Mouse (Mus musculus) lung, embryonic 15.5 days (tissue): ENCODE data around the gene Wnt11. TPM values are rescaled to one million over a fixed set of nuclear protein-coding genes. Genes with fewer than 3 reads are reported as not detected.

Experiments
- ATAC-seq: fragments of 200-750 bp; cut with Nextera tagmentation; 2 replicates; pipeline ENCODE4 v1.8.0; 2017; ENCODE audit warnings: moderate number of reproducible peaks, borderline replicate concordance; ENCODE audit not compliant: low FRiP score, low TSS enrichment; ENCODE audit errors: extremely low read depth
- H3K27ac ChIP-seq: fragments of 300-500 bp; sonication (generic); 2 replicates; pipeline ENCODE4 v1.5.1; 2015; ENCODE audit warnings: moderate library complexity, mild to moderate bottlenecking, inconsistent platforms
- H3K27me3 ChIP-seq: fragments of 300-500 bp; sonication (generic); 2 replicates; pipeline ENCODE4 v1.6.1; 2015; ENCODE audit warnings: inconsistent platforms
- H3K36me3 ChIP-seq: fragments of 300-500 bp; sonication (generic); 2 replicates; pipeline ENCODE4 v1.6.1; 2015; ENCODE audit warnings: inconsistent platforms
- H3K4me1 ChIP-seq: fragments of 300-500 bp; sonication (generic); 2 replicates; pipeline ENCODE4 v1.6.1; 2015; ENCODE audit warnings: inconsistent platforms
- H3K4me2 ChIP-seq: fragments of 300-500 bp; sonication (generic); 2 replicates; pipeline ENCODE4 v1.6.1; 2015; ENCODE audit warnings: inconsistent platforms, mild to moderate bottlenecking, moderate library complexity
- H3K4me3 ChIP-seq: fragments of 300-500 bp; sonication (generic); 2 replicates; pipeline ENCODE4 v1.5.1; 2015; ENCODE audit warnings: mild to moderate bottlenecking, inconsistent platforms
- H3K9ac ChIP-seq: fragments of 300-500 bp; sonication (generic); 2 replicates; pipeline ENCODE4 v1.6.1; 2015; ENCODE audit warnings: inconsistent platforms
- H3K9me3 ChIP-seq: fragments of 300-500 bp; sonication (generic); 2 replicates; pipeline ENCODE4 v1.6.1; 2016; ENCODE audit warnings: inconsistent platforms
- WGBS: fragments of 180-500 bp; shearing (Covaris S2); methylation state at CpG from one replicate; pipeline ENCODE4 v1.1.7; 2015; 5-methylcytosine and 5-hydroxymethylcytosine counted together
- polyA plus RNA-seq: library from polyadenylated mRNA; unstranded; fragments of >200 nt; fragmentation: Nextera tagmentation; extraction: Ambion mirVana; gene quantifications from 2 replicates; pipeline ENCODE4 v1.2.1, GENCODE M21; 2015

The Wnt11 gene
- polyA plus RNA-seq, 1 experiment from 2014 or later = 18.9 TPM

GRCm38 (mm10) chr7:98851220-98851619 is 16.3 kb downstream of the Wnt11 start:
- Histone ChIP-seq H3K9me3 (no peaks in the 10 kb centered on the region), H3K4me1 (peaks cover 32% of the 10 kb centered on the region), H3K36me3 (peaks cover 33% of the 10 kb centered on the region), H3K27ac (peak overlapping the region; percentile 82), H3K4me2 (peak overlapping the region; percentile 23; the same call in 1 of the 2 replicates), H3K27me3 (no peaks in the 10 kb centered on the region), H3K9ac (no peak overlapping the region), H3K4me3 (no peak overlapping the region)
- ATAC-seq = peak; percentile 71; the same call in 1 of the 2 replicates
- 34% methylated on average over 9 of the region's 9 CpGs for WGBS

- no peak overlapping the region for H3K4me3 ChIP-seq
- ATAC-seq = no peak
- no peak overlapping the region for H3K27ac ChIP-seq
- no peaks in the 10 kb centered on the region for H3K27me3 ChIP-seq
- peaks cover 32% of the 10 kb centered on the region for H3K4me1 ChIP-seq
- WGBS = 77% methylated on average over 18 of the region's 18 CpGs
- no peak overlapping the region for H3K4me2 ChIP-seq
- H3K9me3 ChIP-seq = no peaks in the 10 kb centered on the region
- H3K9ac ChIP-seq = no peak overlapping the region
- H3K36me3 ChIP-seq = peaks cover 23% of the 10 kb centered on the region
Measured at GRCm38 (mm10) chr7:98852950-98853650, 18.2 kb downstream of the Wnt11 start.

GRCm38 (mm10) chr7:98853806-98854205 is 18.9 kb downstream of the Wnt11 start:
- peaks cover 23% of the 10 kb centered on the region for H3K36me3 ChIP-seq
- no peaks in the 10 kb centered on the region for H3K27me3 ChIP-seq
- H3K27ac ChIP-seq = no peak overlapping the region
- no peak overlapping the region for H3K4me3 ChIP-seq
- H3K4me2 ChIP-seq = no peak overlapping the region
- no peak overlapping the region for H3K9ac ChIP-seq
- ATAC-seq = no peak
- no peaks in the 10 kb centered on the region for H3K9me3 ChIP-seq
- H3K4me1 ChIP-seq = peaks cover 27% of the 10 kb centered on the region
- 81% methylated on average over 6 of the region's 6 CpGs for WGBS

GRCm38 (mm10) chr7:98855388-98855787 is 20.5 kb downstream of the Wnt11 start:
- Histone ChIP-seq H3K27me3 (no peaks in the 10 kb centered on the region), H3K36me3 (peaks cover 19% of the 10 kb centered on the region), H3K4me1 (peaks cover 18% of the 10 kb centered on the region), H3K4me3 (no peak overlapping the region), H3K9ac (no peak overlapping the region), H3K27ac (no peak overlapping the region), H3K9me3 (no peaks in the 10 kb centered on the region), H3K4me2 (no peak overlapping the region)
- no peak for ATAC-seq
- 47% methylated on average over 2 of the region's 2 CpGs for WGBS

- H3K4me1 ChIP-seq = peaks cover 13% of the 10 kb centered on the region
- ATAC-seq = no peak
Measured at GRCm38 (mm10) chr7:98856128-98856527, 21.2 kb downstream of the Wnt11 start.

GRCm38 (mm10) chr7:98857094-98857493 is 22.2 kb downstream of the Wnt11 start:
- ATAC-seq = no peak
- peaks cover 3% of the 10 kb centered on the region for H3K4me1 ChIP-seq
- H3K27me3 ChIP-seq = no peaks in the 10 kb centered on the region
- no peak overlapping the region for H3K4me2 ChIP-seq
- no peaks in the 10 kb centered on the region for H3K9me3 ChIP-seq
- no peak overlapping the region for H3K27ac ChIP-seq
- H3K4me3 ChIP-seq = no peak overlapping the region
- peaks cover 14% of the 10 kb centered on the region for H3K36me3 ChIP-seq
- 39% methylated on average over 3 of the region's 3 CpGs for WGBS
- no peak overlapping the region for H3K9ac ChIP-seq

More at GRCm38 (mm10) chr7:98856128-98856527, 21.2 kb downstream of the Wnt11 start:
- Histone ChIP-seq H3K27ac (no peak overlapping the region), H3K27me3 (no peaks in the 10 kb centered on the region), H3K9ac (no peak overlapping the region), H3K4me2 (no peak overlapping the region), H3K9me3 (no peaks in the 10 kb centered on the region), H3K4me3 (no peak overlapping the region), H3K36me3 (peaks cover 17% of the 10 kb centered on the region)
- 46% methylated on average over 3 of the region's 3 CpGs for WGBS

GRCm38 (mm10) chr7:98861002-98861401 is 26.1 kb downstream of the Wnt11 start:
- H3K4me3 ChIP-seq = no peak overlapping the region
- H3K9me3 ChIP-seq = no peaks in the 10 kb centered on the region
- no peak overlapping the region for H3K9ac ChIP-seq
- no peaks in the 10 kb centered on the region for H3K27me3 ChIP-seq
- no peak overlapping the region for H3K27ac ChIP-seq
- H3K4me2 ChIP-seq = no peak overlapping the region
- no peak for ATAC-seq
- peaks cover 5% of the 10 kb centered on the region; the same call in 1 of the 2 replicates for H3K4me1 ChIP-seq
- 15% methylated on average over 2 of the region's 2 CpGs for WGBS
- no peaks in the 10 kb centered on the region for H3K36me3 ChIP-seq

GRCm38 (mm10) chr7:98862994-98863393 is 28.1 kb downstream of the Wnt11 start:
- Histone ChIP-seq H3K36me3 (no peaks in the 10 kb centered on the region), H3K27me3 (no peaks in the 10 kb centered on the region), H3K4me3 (no peak overlapping the region), H3K9ac (no peak overlapping the region), H3K4me1 (peaks cover 21% of the 10 kb centered on the region), H3K4me2 (no peak overlapping the region), H3K27ac (no peak overlapping the region), H3K9me3 (no peaks in the 10 kb centered on the region)
- WGBS = 73% methylated on average over 5 of the region's 5 CpGs
- ATAC-seq = no peak

- Histone ChIP-seq H3K9ac (no peak overlapping the region), H3K4me3 (no peak overlapping the region), H3K27me3 (no peaks in the 10 kb centered on the region; the same call in 1 of the 2 replicates), H3K9me3 (no peaks in the 10 kb centered on the region), H3K4me2 (no peak overlapping the region), H3K4me1 (peaks cover 26% of the 10 kb centered on the region), H3K36me3 (no peaks in the 10 kb centered on the region), H3K27ac (no peak overlapping the region)
- no peak for ATAC-seq
- 52% methylated on average over 9 of the region's 9 CpGs for WGBS
Measured at GRCm38 (mm10) chr7:98863969-98864718, 29.2 kb downstream of the Wnt11 start.

GRCm38 (mm10) chr7:98867053-98867793 is 32.3 kb downstream of the Wnt11 start:
- H3K9me3 ChIP-seq = no peaks in the 10 kb centered on the region
- WGBS = 7% methylated on average over 12 of the region's 12 CpGs
- no peak overlapping the region for H3K4me3 ChIP-seq
- no peak overlapping the region for H3K27ac ChIP-seq
- peaks cover 46% of the 10 kb centered on the region for H3K4me1 ChIP-seq
- no peak overlapping the region for H3K9ac ChIP-seq
- H3K4me2 ChIP-seq = 0 out of 2 replicates have a peak overlapping the region, but pooled peaks have one; percentile 10
- H3K27me3 ChIP-seq = no peaks in the 10 kb centered on the region; the same call in 1 of the 2 replicates
- peak; percentile 55; the same call in 1 of the 2 replicates for ATAC-seq
- H3K36me3 ChIP-seq = no peaks in the 10 kb centered on the region

- H3K27ac ChIP-seq = no peak overlapping the region
- H3K27me3 ChIP-seq = no peaks in the 10 kb centered on the region; the same call in 1 of the 2 replicates
- no peak overlapping the region for H3K4me2 ChIP-seq
- no peaks in the 10 kb centered on the region for H3K9me3 ChIP-seq
- H3K4me1 ChIP-seq = peaks cover 46% of the 10 kb centered on the region
- no peak for ATAC-seq
- 87% methylated on average over 2 of the region's 2 CpGs for WGBS
- H3K9ac ChIP-seq = no peak overlapping the region
- no peaks in the 10 kb centered on the region for H3K36me3 ChIP-seq
- no peak overlapping the region for H3K4me3 ChIP-seq
Measured at GRCm38 (mm10) chr7:98867794-98868150, 32.9 kb downstream of the Wnt11 start.
